Mouse (Mus musculus): ENCODE measurements around the gene Mboat7. TPM values are rescaled to one million over a fixed set of nuclear protein-coding genes. Genes with fewer than 3 reads are reported as not detected.
A peak's percentile ranks its signal among the peaks of the same experiment; 100 is the strongest.

Mboat7 gene
- total and polyA plus RNA-seq, 3 experiments, result 31.1 to 113 TPM; not detected in 1

GRCm38 (mm10) chr7:3630478-3630815, 62.9 kb downstream of the Mboat7 start:
- H3K4me3 ChIP-seq (ENCODE audit: control insufficient read depth in 1 of 2, insufficient read depth in 1 of 2, low read depth in 2 of 2, low read length in 2 of 2), result peak overlapping the region; percentile 65 to 98
- H3K27me3 ChIP-seq (ENCODE audit: control insufficient read depth in 1 of 2, insufficient read depth in 2 of 2, low read length in 2 of 2), result no peaks in the 10 kb centered on the region
- DNase-seq (ENCODE audit: low read depth, low spot score), result peak; percentile 59
- H3K9ac ChIP-seq (ENCODE audit: control insufficient read depth, low read depth, low read length, poor library complexity, severe bottlenecking), result peak overlapping the region; percentile 86
- H3K27ac ChIP-seq (ENCODE audit: control insufficient read depth, low read depth, low read length), result peak overlapping the region; percentile 60; the same call in 1 of the 2 replicates
- peaks cover 0 to 9% of the 10 kb centered on the region in 2 experiments; a peak in 2 of 4 replicates for H3K4me1 ChIP-seq (ENCODE audit: control insufficient read depth in 1 of 2, insufficient read depth in 2 of 2, low read length in 2 of 2)
- TF ChIP-seq UBTF (IDR thresholded peaks at IDR 0.05; ENCODE audit: borderline replicate concordance, insufficient read depth, low read depth, low read length) (no peak), JUND (IDR thresholded peaks at IDR 0.05; ENCODE audit: low read depth, low read length) (no peak)
- no peaks in the 10 kb centered on the region for H3K9me3 ChIP-seq (replicated peaks; ENCODE audit: insufficient read depth, low read length)
- H3K79me2 ChIP-seq (ENCODE audit: control insufficient read depth, insufficient read depth, low read length, poor library complexity), result peaks cover 31% of the 10 kb centered on the region
- H3K36me3 ChIP-seq (ENCODE audit: control insufficient read depth in 1 of 2, insufficient read depth in 2 of 2, low read length in 2 of 2), result peaks cover 0 to 6% of the 10 kb centered on the region in 2 experiments; a peak in 3 of 4 replicates

- Histone ChIP-seq H3K27ac (ENCODE audit: control insufficient read depth, low read depth, low read length) (peak within 1 kb of the TSS; percentile 95), H3K4me3 (ENCODE audit: control insufficient read depth in 1 of 2, insufficient read depth in 1 of 2, low read depth in 2 of 2, low read length in 2 of 2) (peak within 1 kb of the TSS; percentile 67 to 98), H3K27me3 (ENCODE audit: control insufficient read depth in 1 of 2, insufficient read depth in 2 of 2, low read length in 2 of 2) (no peaks in the 10 kb centered on the region), H3K79me2 (ENCODE audit: control insufficient read depth, insufficient read depth, low read length, poor library complexity) (peaks cover 31% of the 10 kb centered on the region), H3K9ac (ENCODE audit: control insufficient read depth, low read depth, low read length, poor library complexity, severe bottlenecking) (peak within 1 kb of the TSS; percentile 93), H3K9me3 (replicated peaks; ENCODE audit: insufficient read depth, low read length) (no peaks in the 10 kb centered on the region), H3K36me3 (ENCODE audit: control insufficient read depth in 1 of 2, insufficient read depth in 2 of 2, low read length in 2 of 2) (peaks cover 0 to 6% of the 10 kb centered on the region in 2 experiments; a peak in 2 of 4 replicates), H3K4me1 (ENCODE audit: control insufficient read depth in 1 of 2, insufficient read depth in 2 of 2, low read length in 2 of 2) (peaks cover 0 to 9% of the 10 kb centered on the region in 2 experiments; a peak in 2 of 4 replicates)
- peak; percentile 98 for DNase-seq (ENCODE audit: low read depth, low spot score)
- TF ChIP-seq ZNF384 (IDR thresholded peaks at IDR 0.05; ENCODE audit: low read depth, low read length) (no peak), ETS1 (IDR thresholded peaks at IDR 0.05; ENCODE audit: low read depth, low read length) (no peak; the same call in 1 of the 2 replicates), ZMIZ1 (IDR thresholded peaks at IDR 0.05; ENCODE audit: low read depth, low read length) (no peak), MAX (IDR thresholded peaks at IDR 0.05; ENCODE audit: low read length) (peak; percentile 79), MYB (IDR thresholded peaks at IDR 0.05; ENCODE audit: low read depth, low read length) (no peak), CTCF (IDR thresholded peaks at IDR 0.05 in 2 of 3, conservative IDR thresholded peaks at IDR 0.05 in 1 of 3; ENCODE audit: control insufficient read depth in 1 of 3, insufficient read depth in 1 of 3, low read depth in 2 of 3, low read length in 3 of 3, poor library complexity in 1 of 3, severe bottlenecking in 1 of 3) (no peak), TCF12 (IDR thresholded peaks at IDR 0.05; ENCODE audit: low read depth, low read length) (peak; percentile 54; the same call in 1 of the 2 replicates), MYC (IDR thresholded peaks at IDR 0.05; ENCODE audit: low read depth, low read length) (peak; percentile 91), HCFC1 (IDR thresholded peaks at IDR 0.05; ENCODE audit: low read depth, low read length) (peak; percentile 96), ZC3H11A (IDR thresholded peaks at IDR 0.05; ENCODE audit: low read depth, low read length) (no peak), POLR2A (IDR thresholded peaks at IDR 0.05; ENCODE audit: control insufficient read depth in 1 of 2, insufficient read depth in 1 of 2, low read depth in 1 of 2, low read length in 2 of 2, poor library complexity in 1 of 2) (peak; percentile 57 to 87; a peak in 3 of 4 replicates), GATA1 (IDR thresholded peaks at IDR 0.05; ENCODE audit: low read depth, low read length) (peak; percentile 70), POLR2AphosphoS2 (IDR thresholded peaks at IDR 0.05; ENCODE audit: low read length) (peak; percentile 86), CHD1 (IDR thresholded peaks at IDR 0.05; ENCODE audit: low read depth, low read length) (no peak), NELFE (IDR thresholded peaks at IDR 0.05; ENCODE audit: low read depth, low read length) (peak; percentile 78), E2F4 (IDR thresholded peaks at IDR 0.05; ENCODE audit: borderline replicate concordance, low read depth, low read length) (no peak), MXI1 (IDR thresholded peaks at IDR 0.05; ENCODE audit: low read depth, low read length) (peak; percentile 97), TBP (IDR thresholded peaks at IDR 0.05; ENCODE audit: low read depth, low read length) (peak; percentile 79; the same call in 1 of the 2 replicates), ELF1 (IDR thresholded peaks at IDR 0.05; ENCODE audit: low read depth, low read length) (peak; percentile 87), TAL1 (IDR thresholded peaks at IDR 0.05; ENCODE audit: low read length) (no peak), RCOR1 (IDR thresholded peaks at IDR 0.05; ENCODE audit: low read depth, low read length) (peak; percentile 46; the same call in 1 of the 2 replicates), SIN3A (IDR thresholded peaks at IDR 0.05; ENCODE audit: low read length) (peak; percentile 99), KAT2A (conservative IDR thresholded peaks at IDR 0.05; ENCODE audit: low read depth, low read length) (peak; percentile 95), MAZ (IDR thresholded peaks at IDR 0.05; ENCODE audit: low read depth, low read length) (no peak)
Observed at GRCm38 (mm10) chr7:3629543-3630477, 63.5 kb downstream of the Mboat7 start, which contains the start of the genes Tfpt and Prpf31. Gene Tfpt, minus strand, starts transcription at chr7:3629929. Gene Prpf31, plus strand, starts transcription at chr7:3629985.

Data from MEL (cell line).